Mouse (Mus musculus): ENCODE data around the gene Got1.

GRCm38 (mm10) chr19:43476063-43476462, 48.3 kb downstream of the Got1 start:
- TF ChIP-seq GATA1 (IDR thresholded peaks at IDR 0.05; ENCODE audit: borderline replicate concordance, low read length) (no peak), FLI1 (IDR thresholded peaks at IDR 0.05; ENCODE audit: low read length) (no peak)
